Mouse (Mus musculus): Measurements from ENCODE around the gene Gmeb2. TPM values are rescaled to one million over a fixed set of nuclear protein-coding genes. Genes with fewer than 3 reads are reported as not detected.

Gmeb2 gene
- polyA plus RNA-seq, 1 experiment from 2014 or later: 21.6 TPM

- H3K27me3 ChIP-seq (ENCODE audit: control insufficient read depth, insufficient read depth, low read length): no peaks in the 10 kb centered on the region
- H3K9me3 ChIP-seq (ENCODE audit: control insufficient read depth, low read length): no peaks in the 10 kb centered on the region
- no peak overlapping the region for H3K4me3 ChIP-seq (ENCODE audit: low read depth, low read length)
- H3K9ac ChIP-seq (ENCODE audit: low read length): no peak overlapping the region
- 78% methylated on average over 1 of the region's 1 CpGs for WGBS
- no peak overlapping the region for H3K4me2 ChIP-seq (ENCODE audit: low read depth)
- DNase-seq (ENCODE audit: low spot score): no peak
- no peak overlapping the region for H3K27ac ChIP-seq (ENCODE audit: low read depth, low read length)
- no peak for ATAC-seq (ENCODE audit: insufficient read depth, low FRiP score, low TSS enrichment)
- no peaks in the 10 kb centered on the region for H3K4me1 ChIP-seq (ENCODE audit: control insufficient read depth, insufficient read depth, low read length)
- no peaks in the 10 kb centered on the region for H3K36me3 ChIP-seq (ENCODE audit: control insufficient read depth, insufficient read depth, low read length)
Observed at GRCm38 (mm10) chr2:181228335-181228734, 59.5 kb downstream of the Gmeb2 start.

GRCm38 (mm10) chr2:181227122-181227521 is 60.7 kb downstream of the Gmeb2 start:
- 89% methylated on average over 3 of the region's 3 CpGs for WGBS
- ATAC-seq (ENCODE audit: insufficient read depth, low FRiP score, low TSS enrichment) (no peak), DNase-seq (ENCODE audit: low spot score) (no peak)
- H3K4me3 ChIP-seq (ENCODE audit: low read depth, low read length): no peak overlapping the region
- no peaks in the 10 kb centered on the region for H3K27me3 ChIP-seq (ENCODE audit: control insufficient read depth, insufficient read depth, low read length)
- H3K4me1 ChIP-seq (ENCODE audit: control insufficient read depth, insufficient read depth, low read length): no peaks in the 10 kb centered on the region
- no peaks in the 10 kb centered on the region for H3K36me3 ChIP-seq (ENCODE audit: control insufficient read depth, insufficient read depth, low read length)
- no peak overlapping the region for H3K4me2 ChIP-seq (ENCODE audit: low read depth)
- no peaks in the 10 kb centered on the region for H3K9me3 ChIP-seq (ENCODE audit: control insufficient read depth, low read length)
- H3K9ac ChIP-seq (ENCODE audit: low read length): no peak overlapping the region
- H3K27ac ChIP-seq (ENCODE audit: low read depth, low read length): no peak overlapping the region

- H3K36me3 ChIP-seq (ENCODE audit: control insufficient read depth, insufficient read depth, low read length): no peaks in the 10 kb centered on the region
- no peak for DNase-seq (ENCODE audit: low spot score)
- no peak overlapping the region for H3K27ac ChIP-seq (ENCODE audit: low read depth, low read length)
- no peak overlapping the region for H3K4me2 ChIP-seq (ENCODE audit: low read depth)
- no peak overlapping the region for H3K4me3 ChIP-seq (ENCODE audit: low read depth, low read length)
- no peaks in the 10 kb centered on the region for H3K9me3 ChIP-seq (ENCODE audit: control insufficient read depth, low read length)
- H3K27me3 ChIP-seq (ENCODE audit: control insufficient read depth, insufficient read depth, low read length): no peaks in the 10 kb centered on the region
- peaks cover 4% of the 10 kb centered on the region; the same call in 1 of the 2 replicates for H3K4me1 ChIP-seq (ENCODE audit: control insufficient read depth, insufficient read depth, low read length)
- WGBS: 93% methylated on average over 2 of the region's 2 CpGs
- H3K9ac ChIP-seq (ENCODE audit: low read length): no peak overlapping the region
- ATAC-seq (ENCODE audit: insufficient read depth, low FRiP score, low TSS enrichment): no peak
Observed at GRCm38 (mm10) chr2:181224994-181225393, 62.8 kb downstream of the Gmeb2 start.

- DNase-seq (ENCODE audit: low spot score) (no peak), ATAC-seq (ENCODE audit: insufficient read depth, low FRiP score, low TSS enrichment) (no peak)
- no peak overlapping the region for H3K9ac ChIP-seq (ENCODE audit: low read length)
- peak overlapping the region; percentile 49 for H3K4me2 ChIP-seq (ENCODE audit: low read depth)
- H3K9me3 ChIP-seq (ENCODE audit: control insufficient read depth, low read length): no peaks in the 10 kb centered on the region
- H3K4me3 ChIP-seq (ENCODE audit: low read depth, low read length): no peak overlapping the region
- no peak overlapping the region for H3K27ac ChIP-seq (ENCODE audit: low read depth, low read length)
- no peaks in the 10 kb centered on the region for H3K27me3 ChIP-seq (ENCODE audit: control insufficient read depth, insufficient read depth, low read length)
- WGBS: 54% methylated on average over 2 of the region's 2 CpGs
- peaks cover 10% of the 10 kb centered on the region; the same call in 1 of the 2 replicates for H3K4me1 ChIP-seq (ENCODE audit: control insufficient read depth, insufficient read depth, low read length)
- H3K36me3 ChIP-seq (ENCODE audit: control insufficient read depth, insufficient read depth, low read length): no peaks in the 10 kb centered on the region
Observed at GRCm38 (mm10) chr2:181220361-181220760, 67.5 kb downstream of the Gmeb2 start.

GRCm38 (mm10) chr2:181219538-181220216 is 68.2 kb downstream of the Gmeb2 start, which contains the start of gene Fndc11:
Gene Fndc11, plus strand, starts transcription at chr2:181220013.
- H3K36me3 ChIP-seq (ENCODE audit: control insufficient read depth, insufficient read depth, low read length): no peaks in the 10 kb centered on the region
- no peaks in the 10 kb centered on the region for H3K27me3 ChIP-seq (ENCODE audit: control insufficient read depth, insufficient read depth, low read length)
- 3% methylated on average over 25 of the region's 25 CpGs for WGBS
- 0 out of 2 replicates have a peak within 1 kb of the TSS, but pooled peaks have one; percentile 8 for H3K27ac ChIP-seq (ENCODE audit: low read depth, low read length)
- H3K9ac ChIP-seq (ENCODE audit: low read length): peak within 1 kb of the TSS; percentile 32
- peak within 1 kb of the TSS; percentile 49 for H3K4me2 ChIP-seq (ENCODE audit: low read depth)
- H3K4me1 ChIP-seq (ENCODE audit: control insufficient read depth, insufficient read depth, low read length): peaks cover 10% of the 10 kb centered on the region; the same call in 1 of the 2 replicates
- DNase-seq (ENCODE audit: low spot score) (peak; percentile 71), ATAC-seq (ENCODE audit: insufficient read depth, low FRiP score, low TSS enrichment) (0 out of 2 replicates have a peak, but pooled peaks have one; percentile 48)
- peak within 1 kb of the TSS; percentile 23 for H3K4me3 ChIP-seq (ENCODE audit: low read depth, low read length)
- H3K9me3 ChIP-seq (ENCODE audit: control insufficient read depth, low read length): no peaks in the 10 kb centered on the region

- peak overlapping the region; percentile 49; the same call in 1 of the 2 replicates for H3K4me2 ChIP-seq (ENCODE audit: low read depth)
- H3K27ac ChIP-seq (ENCODE audit: low read depth, low read length): no peak overlapping the region
- H3K4me3 ChIP-seq (ENCODE audit: low read depth, low read length): no peak overlapping the region
- 61% methylated on average over 5 of the region's 5 CpGs for WGBS
- H3K9ac ChIP-seq (ENCODE audit: low read length): no peak overlapping the region
- H3K4me1 ChIP-seq (ENCODE audit: control insufficient read depth, insufficient read depth, low read length): peaks cover 10% of the 10 kb centered on the region; the same call in 1 of the 2 replicates
- no peaks in the 10 kb centered on the region for H3K9me3 ChIP-seq (ENCODE audit: control insufficient read depth, low read length)
- peaks cover 2% of the 10 kb centered on the region; the same call in 1 of the 2 replicates for H3K27me3 ChIP-seq (ENCODE audit: control insufficient read depth, insufficient read depth, low read length)
- DNase-seq (ENCODE audit: low spot score) (no peak), ATAC-seq (ENCODE audit: insufficient read depth, low FRiP score, low TSS enrichment) (no peak)
- H3K36me3 ChIP-seq (ENCODE audit: control insufficient read depth, insufficient read depth, low read length): no peaks in the 10 kb centered on the region
Observed at GRCm38 (mm10) chr2:181218881-181219485, 68.9 kb downstream of the Gmeb2 start.

GRCm38 (mm10) chr2:181216037-181216436 is 71.8 kb downstream of the Gmeb2 start:
- no peak for ATAC-seq (ENCODE audit: insufficient read depth, low FRiP score, low TSS enrichment)

GRCm38 (mm10) chr2:181213021-181213445 is 74.8 kb downstream of the Gmeb2 start, which contains the start of gene Srms:
Gene Srms, minus strand, starts transcription at chr2:181213185.
- Histone ChIP-seq H3K4me3 (ENCODE audit: low read depth, low read length) (peak within 1 kb of the TSS; percentile 23), H3K27ac (ENCODE audit: low read depth, low read length) (no peak within 1 kb of the TSS), H3K27me3 (ENCODE audit: control insufficient read depth, insufficient read depth, low read length) (peaks cover 31% of the 10 kb centered on the region), H3K9me3 (ENCODE audit: control insufficient read depth, low read length) (no peaks in the 10 kb centered on the region), H3K9ac (ENCODE audit: low read length) (peak within 1 kb of the TSS; percentile 31), H3K4me2 (ENCODE audit: low read depth) (peak within 1 kb of the TSS; percentile 43), H3K4me1 (ENCODE audit: control insufficient read depth, insufficient read depth, low read length) (peaks cover 11% of the 10 kb centered on the region), H3K36me3 (ENCODE audit: control insufficient read depth, insufficient read depth, low read length) (no peaks in the 10 kb centered on the region)
- ATAC-seq (ENCODE audit: insufficient read depth, low FRiP score, low TSS enrichment) (no peak), DNase-seq (ENCODE audit: low spot score) (no peak)
- under 1% methylated on average over 17 of the region's 17 CpGs for WGBS

More at GRCm38 (mm10) chr2:181216037-181216436, 71.8 kb downstream of the Gmeb2 start:
- Histone ChIP-seq H3K4me1 (ENCODE audit: control insufficient read depth, insufficient read depth, low read length) (peaks cover 21% of the 10 kb centered on the region), H3K27me3 (ENCODE audit: control insufficient read depth, insufficient read depth, low read length) (peaks cover 31% of the 10 kb centered on the region), H3K27ac (ENCODE audit: low read depth, low read length) (no peak overlapping the region), H3K36me3 (ENCODE audit: control insufficient read depth, insufficient read depth, low read length) (no peaks in the 10 kb centered on the region), H3K4me3 (ENCODE audit: low read depth, low read length) (no peak overlapping the region), H3K4me2 (ENCODE audit: low read depth) (no peak overlapping the region), H3K9ac (ENCODE audit: low read length) (no peak overlapping the region), H3K9me3 (ENCODE audit: control insufficient read depth, low read length) (no peaks in the 10 kb centered on the region)
- no peak for DNase-seq (ENCODE audit: low spot score)
- 95% methylated on average over 6 of the region's 6 CpGs for WGBS

Data from neural tube, embryonic 11.5 days (tissue).